Mouse (Mus musculus): ENCODE data around the gene Ank2.

The Ank2 gene

GRCm38 (mm10) chr3:127169114-127169513 lies 330.0 kb downstream of the Ank2 start:
- DNase-seq = no peak

- DNase-seq = no peak
These were observed 335.4 kb downstream of the Ank2 start for GRCm38 (mm10) chr3:127163749-127164148.

- peak; percentile 55 for DNase-seq
These were observed 337.0 kb downstream of the Ank2 start for GRCm38 (mm10) chr3:127161998-127162712.

- DNase-seq = no peak
These were observed 337.9 kb downstream of the Ank2 start for GRCm38 (mm10) chr3:127161085-127161837.

GRCm38 (mm10) chr3:127157706-127158105 lies 341.4 kb downstream of the Ank2 start:
- no peak for DNase-seq

GRCm38 (mm10) chr3:127156080-127156479 lies 343.1 kb downstream of the Ank2 start:
- no peak for DNase-seq

GRCm38 (mm10) chr3:127153861-127154260 lies 345.3 kb downstream of the Ank2 start:
- no peak for DNase-seq

GRCm38 (mm10) chr3:127153443-127153842 lies 345.7 kb downstream of the Ank2 start:
- DNase-seq = no peak

GRCm38 (mm10) chr3:127148648-127149047 lies 350.5 kb downstream of the Ank2 start:
- DNase-seq = no peak

GRCm38 (mm10) chr3:127140590-127140989 lies 358.6 kb downstream of the Ank2 start:
- no peak for DNase-seq

GRCm38 (mm10) chr3:127139638-127140037 lies 359.5 kb downstream of the Ank2 start:
- no peak for DNase-seq

GRCm38 (mm10) chr3:127137508-127137907 lies 361.6 kb downstream of the Ank2 start:
- no peak for DNase-seq

- no peak for DNase-seq
These were observed 365.1 kb downstream of the Ank2 start for GRCm38 (mm10) chr3:127134062-127134461.

GRCm38 (mm10) chr3:127131048-127131447 lies 368.1 kb downstream of the Ank2 start:
- DNase-seq = no peak

- no peak for DNase-seq
These were observed 368.9 kb downstream of the Ank2 start for GRCm38 (mm10) chr3:127130167-127130770.

GRCm38 (mm10) chr3:127129750-127130149 lies 369.4 kb downstream of the Ank2 start:
- no peak for DNase-seq

GRCm38 (mm10) chr3:127127611-127128010 lies 371.5 kb downstream of the Ank2 start:
- no peak for DNase-seq

GRCm38 (mm10) chr3:127126220-127126619 lies 372.9 kb downstream of the Ank2 start:
- DNase-seq = no peak

- peak; percentile 16 for DNase-seq
These were observed 374.7 kb downstream of the Ank2 start for GRCm38 (mm10) chr3:127124375-127124993.

GRCm38 (mm10) chr3:127123376-127123775 lies 375.8 kb downstream of the Ank2 start:
- DNase-seq = peak; percentile 41

GRCm38 (mm10) chr3:127118777-127119176 lies 380.4 kb downstream of the Ank2 start:
- no peak for DNase-seq

GRCm38 (mm10) chr3:127116226-127116625 lies 382.9 kb downstream of the Ank2 start:
- no peak for DNase-seq

GRCm38 (mm10) chr3:127113238-127113637 lies 385.9 kb downstream of the Ank2 start:
- no peak for DNase-seq
